Mouse (Mus musculus) kidney, embryonic 15.5 days (tissue): ENCODE data around the gene Gnai3. TPM values are rescaled to one million over a fixed set of nuclear protein-coding genes. Genes with fewer than 3 reads are reported as not detected.

Experiments used
- ATAC-seq: fragments of 200-750 bp; cut with Nextera tagmentation; replicated peaks from 2 replicates; pipeline ENCODE4 v1.8.0; 2017; ENCODE audit warnings: moderate TSS enrichment; ENCODE audit not compliant: low FRiP score
- H3K27ac ChIP-seq: fragments of 300-500 bp; sonication (generic); 2 replicates; pipeline ENCODE4 v1.5.1; 2015; ENCODE audit warnings: mild to moderate bottlenecking, inconsistent platforms
- H3K27me3 ChIP-seq: fragments of 300-500 bp; sonication (generic); 2 replicates; pipeline ENCODE4 v1.6.1; 2015; ENCODE audit warnings: inconsistent platforms
- H3K36me3 ChIP-seq: fragments of 300-500 bp; sonication (generic); 2 replicates; pipeline ENCODE4 v1.6.1; 2015; ENCODE audit warnings: inconsistent platforms
- H3K4me1 ChIP-seq: fragments of 300-500 bp; sonication (generic); 2 replicates; pipeline ENCODE4 v1.6.1; 2015; ENCODE audit warnings: inconsistent platforms
- H3K4me2 ChIP-seq: fragments of 300-500 bp; sonication (generic); 2 replicates; pipeline ENCODE4 v1.6.1; 2015; ENCODE audit warnings: moderate library complexity, mild to moderate bottlenecking, inconsistent platforms
- H3K4me3 ChIP-seq: fragments of 300-500 bp; sonication (generic); replicated peaks from 2 replicates; pipeline ENCODE4 v1.5.1; 2015; ENCODE audit warnings: mild to moderate bottlenecking, inconsistent platforms
- H3K9ac ChIP-seq: fragments of 300-500 bp; sonication (generic); 2 replicates; pipeline ENCODE4 v1.6.1; 2015; ENCODE audit warnings: mild to moderate bottlenecking, inconsistent platforms
- H3K9me3 ChIP-seq: fragments of 300-500 bp; sonication (generic); replicated peaks from 2 replicates; pipeline ENCODE4 v1.6.1; 2016; ENCODE audit warnings: inconsistent platforms
- WGBS: fragments of 180-500 bp; shearing (Covaris S2); methylation state at CpG from one replicate; pipeline ENCODE4 v1.1.7; 2015; ENCODE audit warnings: mixed read lengths; 5-methylcytosine and 5-hydroxymethylcytosine counted together
- polyA plus RNA-seq: library from polyadenylated mRNA; unstranded; fragments of >200 nt; fragmentation: Nextera tagmentation; extraction: Ambion mirVana; gene quantifications from 2 replicates; pipeline ENCODE4 v1.2.1, GENCODE M21; 2015

Gene Gnai3
- polyA plus RNA-seq = 176 TPM in 2 replicates

DNA sequence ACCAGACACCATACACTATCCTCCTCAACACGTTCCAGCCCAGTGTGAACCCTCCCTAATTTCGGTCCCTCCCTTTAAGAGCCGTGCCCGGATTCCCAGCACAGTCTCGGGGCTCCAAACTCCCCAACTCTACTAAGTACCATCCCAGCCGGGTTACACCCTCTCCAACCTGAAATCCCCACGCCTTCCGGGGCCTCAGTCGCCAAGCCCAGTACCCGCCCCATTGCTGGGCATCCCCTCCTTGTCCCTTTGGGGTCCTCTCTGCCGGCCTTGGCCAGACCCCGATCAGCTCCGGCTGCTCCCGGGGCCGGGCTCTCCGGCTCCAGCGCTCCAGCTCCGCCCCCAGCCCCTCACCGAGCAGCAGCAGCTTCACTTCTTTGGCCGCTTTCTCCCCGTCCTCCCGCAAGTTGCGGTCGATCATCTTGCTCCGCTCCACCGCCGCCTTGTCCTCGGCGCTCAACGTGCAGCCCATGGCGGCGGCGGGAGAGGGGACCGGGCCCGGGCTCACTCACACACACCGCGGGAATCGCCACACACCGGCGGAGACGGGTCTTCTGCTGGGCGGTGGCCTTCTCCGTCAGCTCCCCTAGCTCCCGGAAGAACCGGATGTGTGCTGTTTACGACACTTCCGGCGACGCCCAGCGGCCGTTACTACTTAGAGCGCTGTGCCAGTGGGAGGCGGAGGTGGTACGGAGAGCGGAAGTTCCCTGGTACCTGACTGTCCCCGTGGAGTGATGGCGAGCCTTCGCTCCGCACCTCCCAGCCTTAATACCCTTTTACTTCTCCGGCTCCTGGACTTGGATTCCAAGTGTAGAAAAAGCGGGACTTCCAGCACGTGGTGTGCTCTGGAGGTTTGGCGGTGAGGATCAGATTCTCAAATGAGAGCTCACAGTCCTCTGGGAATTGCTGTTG lies at the start of gene Gnai3:
Gene Gnai3 (minus strand): TSS at position 613 of the 912 bp plus-strand sequence.
- WGBS = under 1% methylated on average over 63 of the region's 63 CpGs
- no peaks in the 10 kb centered on the region for H3K9me3 ChIP-seq
- no peaks in the 10 kb centered on the region for H3K27me3 ChIP-seq
- peaks cover 27% of the 10 kb centered on the region for H3K4me1 ChIP-seq
- H3K9ac ChIP-seq = peak within 1 kb of the TSS; percentile 83
- peak within 1 kb of the TSS; percentile 79 for H3K4me3 ChIP-seq
- H3K27ac ChIP-seq = peak within 1 kb of the TSS; percentile 95
- peak; percentile 97 for ATAC-seq
- H3K4me2 ChIP-seq = peak within 1 kb of the TSS; percentile 85
- peaks cover 15% of the 10 kb centered on the region; the same call in 1 of the 2 replicates for H3K36me3 ChIP-seq

DNA sequence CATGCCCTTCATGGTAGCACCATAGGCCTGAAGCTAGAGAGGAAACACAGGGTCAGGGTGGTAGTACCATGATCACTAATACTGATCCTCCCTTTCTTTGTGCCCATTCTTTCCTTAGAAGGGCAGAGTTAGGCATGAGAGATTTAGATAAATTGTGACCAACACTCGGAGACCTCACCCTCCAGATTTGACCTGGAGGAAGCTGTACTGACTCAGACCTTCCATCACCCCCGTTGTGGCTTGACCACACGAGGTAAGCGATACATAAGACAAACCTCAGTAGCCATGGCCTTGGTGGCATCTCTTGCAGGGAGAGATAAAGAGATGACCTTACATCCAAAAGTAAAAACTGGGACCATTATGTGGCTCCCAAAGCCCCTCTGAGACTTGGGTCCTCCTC lies 49.3 kb upstream of the Gnai3 start:
- no peak for ATAC-seq
- H3K9me3 ChIP-seq = no peaks in the 10 kb centered on the region
- H3K4me1 ChIP-seq = peaks cover 48% of the 10 kb centered on the region
- no peak overlapping the region for H3K4me2 ChIP-seq
- peaks cover 7% of the 10 kb centered on the region for H3K36me3 ChIP-seq
- H3K27me3 ChIP-seq = no peaks in the 10 kb centered on the region
- H3K27ac ChIP-seq = peak overlapping the region; percentile 46; the same call in 1 of the 2 replicates
- H3K9ac ChIP-seq = no peak overlapping the region
- 65% methylated on average over 4 of the region's 4 CpGs for WGBS
- H3K4me3 ChIP-seq = no peak overlapping the region

DNA sequence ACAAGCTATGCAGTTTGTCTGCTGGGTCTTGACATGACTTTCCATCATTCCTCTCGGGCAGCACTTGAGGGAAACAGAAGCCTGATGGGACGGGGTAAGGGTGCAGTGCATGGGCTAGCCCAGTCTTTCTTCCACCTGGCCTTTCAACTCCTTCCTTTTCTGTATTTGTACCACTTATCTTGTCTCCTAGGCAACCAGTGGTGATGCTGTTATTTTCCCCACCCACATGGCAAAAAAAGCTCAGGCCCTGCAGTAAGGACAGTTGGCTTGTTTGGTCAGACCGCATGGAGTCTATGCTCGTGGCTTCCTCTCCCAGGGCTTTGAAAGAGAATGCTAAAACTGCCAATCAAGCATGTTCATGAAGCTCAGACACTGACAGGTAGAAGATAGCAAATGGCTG lies 47.7 kb upstream of the Gnai3 start:
- Histone ChIP-seq H3K4me1 (peaks cover 47% of the 10 kb centered on the region), H3K9ac (no peak overlapping the region)
- 63% methylated on average over 4 of the region's 4 CpGs for WGBS

DNA sequence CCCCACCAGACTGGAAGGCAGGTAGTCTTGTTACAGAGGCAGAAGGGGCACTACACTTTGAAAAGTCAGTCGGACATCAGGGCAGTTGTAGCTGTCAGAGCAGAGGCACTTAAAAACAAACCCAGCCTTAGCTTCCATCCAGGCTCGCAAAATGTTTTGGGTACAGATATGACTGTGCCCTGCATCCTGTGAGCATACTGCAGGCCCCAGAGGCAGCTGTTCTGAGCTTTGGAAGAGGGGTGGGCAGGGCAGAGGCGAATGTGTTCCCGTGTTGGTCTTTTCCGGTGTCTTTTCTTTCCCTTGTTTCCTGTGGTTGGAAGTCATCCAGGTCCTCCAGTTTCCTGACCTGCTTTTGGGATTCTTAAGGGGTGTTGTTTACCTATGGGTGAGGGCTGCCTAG lies 44.0 kb upstream of the Gnai3 start:
- Histone ChIP-seq H3K9ac (no peak overlapping the region; the same call in 1 of the 2 replicates), H3K4me1 (peaks cover 39% of the 10 kb centered on the region), H3K27me3 (peaks cover 17% of the 10 kb centered on the region), H3K9me3 (no peaks in the 10 kb centered on the region), H3K36me3 (no peaks in the 10 kb centered on the region), H3K4me3 (no peak overlapping the region), H3K4me2 (no peak overlapping the region), H3K27ac (no peak overlapping the region)
- WGBS = 52% methylated on average over 5 of the region's 5 CpGs
- no peak for ATAC-seq

More for the DNA sequence above, 47.7 kb upstream of the Gnai3 start:
- no peaks in the 10 kb centered on the region for H3K27me3 ChIP-seq
- no peak overlapping the region for H3K27ac ChIP-seq
- ATAC-seq = no peak
- H3K9me3 ChIP-seq = no peaks in the 10 kb centered on the region
- H3K36me3 ChIP-seq = no peaks in the 10 kb centered on the region; the same call in 1 of the 2 replicates
- no peak overlapping the region for H3K4me2 ChIP-seq
- no peak overlapping the region for H3K4me3 ChIP-seq

DNA sequence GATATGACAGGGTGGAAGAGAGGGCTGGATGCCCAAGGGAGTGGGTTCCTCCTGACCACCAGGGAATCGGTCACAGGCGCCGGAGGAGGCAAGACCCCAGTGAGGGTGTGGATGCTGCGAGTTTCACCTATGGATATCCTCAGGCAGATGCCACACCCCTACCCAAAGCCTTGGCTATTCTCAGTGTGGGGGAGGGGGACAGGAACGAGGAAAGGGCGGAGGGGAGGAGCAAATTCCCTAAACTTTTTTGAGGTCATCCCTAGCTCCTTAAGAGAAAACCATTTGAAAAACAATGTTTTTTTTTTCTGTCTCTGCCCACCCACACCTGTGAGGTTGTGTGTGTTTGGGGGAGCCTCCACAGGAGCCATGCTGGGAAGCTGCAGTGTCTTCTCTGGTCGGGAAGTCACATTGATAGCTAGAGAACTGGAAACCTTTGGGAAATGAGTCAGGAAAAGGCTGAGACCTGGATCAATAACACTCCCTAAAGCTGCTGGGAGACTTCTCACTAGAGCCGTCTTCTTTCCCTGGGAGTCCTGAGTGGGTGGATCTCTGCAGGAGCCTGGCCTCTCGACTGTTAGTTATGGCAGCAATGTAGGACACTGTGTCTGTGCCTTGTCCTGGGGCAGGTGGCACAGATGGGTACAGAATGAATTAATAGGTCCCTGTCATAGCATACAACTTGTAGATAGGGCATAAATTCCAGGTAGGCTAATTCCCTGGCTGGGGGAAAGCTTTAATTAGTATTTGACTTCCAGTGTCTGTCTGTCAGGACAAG lies 43.0 kb upstream of the Gnai3 start:
- Histone ChIP-seq H3K4me2 (no peak overlapping the region), H3K4me3 (no peak overlapping the region), H3K9ac (no peak overlapping the region), H3K36me3 (no peaks in the 10 kb centered on the region), H3K27me3 (peaks cover 25% of the 10 kb centered on the region), H3K27ac (no peak overlapping the region), H3K4me1 (peaks cover 33% of the 10 kb centered on the region), H3K9me3 (no peaks in the 10 kb centered on the region)
- ATAC-seq = no peak
- WGBS = 66% methylated on average over 9 of the region's 9 CpGs

DNA sequence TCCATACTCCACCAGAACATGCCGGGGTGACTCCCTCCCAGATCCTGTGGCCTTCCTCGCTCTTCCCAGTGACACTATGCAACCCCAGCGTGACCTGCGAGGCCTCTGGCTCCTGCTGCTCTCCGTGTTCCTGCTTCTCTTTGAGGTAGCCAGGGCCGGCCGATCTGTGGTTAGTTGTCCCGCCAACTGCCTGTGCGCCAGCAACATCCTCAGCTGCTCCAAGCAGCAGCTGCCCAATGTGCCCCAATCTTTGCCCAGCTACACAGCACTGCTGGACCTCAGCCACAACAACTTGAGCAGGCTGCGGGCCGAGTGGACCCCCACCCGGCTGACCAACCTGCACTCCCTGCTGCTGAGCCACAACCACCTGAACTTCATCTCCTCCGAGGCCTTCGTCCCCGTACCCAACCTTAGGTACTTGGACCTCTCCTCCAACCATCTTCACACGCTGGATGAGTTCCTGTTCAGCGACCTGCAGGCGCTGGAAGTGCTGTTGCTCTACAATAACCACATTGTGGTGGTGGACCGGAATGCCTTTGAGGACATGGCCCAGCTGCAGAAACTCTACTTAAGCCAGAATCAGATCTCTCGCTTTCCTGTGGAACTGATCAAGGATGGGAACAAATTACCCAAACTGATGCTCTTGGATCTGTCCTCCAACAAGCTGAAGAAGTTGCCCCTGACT lies 41.3 kb upstream of the Gnai3 start:
- H3K27me3 ChIP-seq = peaks cover 25% of the 10 kb centered on the region
- no peak overlapping the region for H3K27ac ChIP-seq
- H3K9me3 ChIP-seq = no peaks in the 10 kb centered on the region
- H3K4me2 ChIP-seq = peak overlapping the region; percentile 97
- peak; percentile 16 for ATAC-seq
- 58% methylated on average over 20 of the region's 20 CpGs for WGBS
- peak overlapping the region; percentile 75 for H3K4me3 ChIP-seq
- no peaks in the 10 kb centered on the region for H3K36me3 ChIP-seq
- peaks cover 33% of the 10 kb centered on the region for H3K4me1 ChIP-seq
- no peak overlapping the region for H3K9ac ChIP-seq

DNA sequence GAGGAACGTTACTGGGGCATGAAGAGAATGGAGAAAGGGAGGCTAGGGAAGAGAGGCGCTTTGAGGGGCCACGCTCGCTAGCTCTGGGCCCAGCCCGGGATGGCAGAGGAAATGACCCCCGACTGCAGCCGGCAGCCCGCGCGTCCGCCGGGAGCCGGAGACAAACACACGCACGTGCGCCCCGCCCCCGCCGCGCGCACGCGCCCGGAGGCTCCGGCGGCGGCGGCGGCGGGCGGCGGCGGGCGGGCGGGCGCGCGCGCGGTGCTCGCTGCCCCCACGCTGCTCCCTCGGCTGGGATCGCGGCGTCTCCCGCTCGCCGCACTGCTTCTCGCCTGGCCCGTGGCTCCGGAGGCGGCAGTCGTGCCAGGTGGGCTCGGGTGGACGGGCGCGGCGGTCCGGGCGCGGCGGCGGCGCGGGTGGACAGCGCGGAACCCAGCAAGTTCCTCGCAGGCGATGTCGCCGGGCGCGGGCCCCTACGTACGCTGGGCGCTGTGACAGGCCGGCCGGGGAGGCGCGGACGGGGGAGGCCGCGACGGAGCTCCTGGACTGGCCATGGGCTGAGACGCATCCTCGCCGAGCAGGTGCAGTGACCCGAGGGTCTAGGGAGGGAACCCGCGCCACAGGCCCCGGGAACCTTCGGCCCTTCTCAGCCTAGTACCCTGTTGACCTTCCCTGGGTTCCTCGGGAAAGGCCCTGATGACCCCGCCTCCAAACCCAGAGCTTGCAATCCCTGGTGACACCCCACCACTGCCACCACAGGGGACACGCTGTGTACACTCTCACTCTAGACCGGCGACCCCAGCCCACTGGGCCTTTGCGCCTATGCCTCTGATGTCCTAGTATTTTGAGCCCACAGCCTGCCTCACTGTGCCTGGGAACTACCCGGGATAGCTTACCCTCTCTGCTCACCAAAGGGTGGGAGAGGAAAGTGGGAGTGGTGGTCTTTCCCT lies 40.4 kb upstream of the Gnai3 start, which contains the start of gene Amigo1:
Gene Amigo1 (plus strand): TSS at position 238 of the 950 bp plus-strand sequence.
- Histone ChIP-seq H3K27me3 (peaks cover 25% of the 10 kb centered on the region), H3K36me3 (no peaks in the 10 kb centered on the region), H3K4me2 (peak within 1 kb of the TSS; percentile 97), H3K27ac (peak within 1 kb of the TSS; percentile 66), H3K9ac (peak within 1 kb of the TSS; percentile 73), H3K9me3 (no peaks in the 10 kb centered on the region), H3K4me1 (peaks cover 33% of the 10 kb centered on the region), H3K4me3 (peak within 1 kb of the TSS; percentile 75)
- 1% methylated on average over 99 of the region's 100 CpGs for WGBS
- ATAC-seq = peak; percentile 82

DNA sequence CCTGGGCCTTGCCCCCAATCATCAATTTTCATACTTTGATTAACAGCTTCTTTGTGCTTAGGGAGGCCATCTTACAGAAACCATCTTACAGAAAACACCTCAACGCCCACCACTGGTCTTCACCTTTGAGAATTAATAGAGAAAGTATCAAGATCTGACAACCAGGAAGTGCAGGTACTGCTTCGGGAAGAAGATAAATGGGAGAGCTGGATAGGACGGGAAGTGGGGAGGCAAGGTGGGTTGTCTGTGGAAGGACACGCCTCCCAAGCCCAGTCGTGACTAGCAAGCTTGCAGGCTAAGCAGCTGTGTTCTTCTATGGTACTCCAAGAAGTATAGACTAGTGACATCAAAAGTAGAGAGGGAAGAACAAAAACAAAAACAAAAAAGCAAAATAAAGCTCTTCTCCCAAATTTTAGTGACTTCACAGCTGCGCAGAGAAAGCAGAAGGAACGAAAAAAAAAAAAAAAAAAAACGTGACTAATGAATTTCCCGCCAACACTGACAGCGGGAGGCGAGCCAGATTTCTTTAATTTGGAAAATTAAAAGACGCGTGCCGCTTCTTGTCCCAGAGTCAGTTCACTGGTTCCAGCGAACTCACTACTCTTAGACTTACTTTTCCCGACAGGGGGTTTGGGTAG lies 39.6 kb upstream of the Gnai3 start:
- H3K4me1 ChIP-seq = peaks cover 33% of the 10 kb centered on the region
- peaks cover 25% of the 10 kb centered on the region for H3K27me3 ChIP-seq
- WGBS = 5% methylated on average over 16 of the region's 16 CpGs
- H3K4me2 ChIP-seq = peak overlapping the region; percentile 97
- no peaks in the 10 kb centered on the region for H3K9me3 ChIP-seq
- no peaks in the 10 kb centered on the region for H3K36me3 ChIP-seq
- peak overlapping the region; percentile 73 for H3K9ac ChIP-seq
- H3K4me3 ChIP-seq = peak overlapping the region; percentile 75
- H3K27ac ChIP-seq = no peak overlapping the region
- 0 out of 2 replicates have a peak, but pooled peaks have one; percentile 37 for ATAC-seq

DNA sequence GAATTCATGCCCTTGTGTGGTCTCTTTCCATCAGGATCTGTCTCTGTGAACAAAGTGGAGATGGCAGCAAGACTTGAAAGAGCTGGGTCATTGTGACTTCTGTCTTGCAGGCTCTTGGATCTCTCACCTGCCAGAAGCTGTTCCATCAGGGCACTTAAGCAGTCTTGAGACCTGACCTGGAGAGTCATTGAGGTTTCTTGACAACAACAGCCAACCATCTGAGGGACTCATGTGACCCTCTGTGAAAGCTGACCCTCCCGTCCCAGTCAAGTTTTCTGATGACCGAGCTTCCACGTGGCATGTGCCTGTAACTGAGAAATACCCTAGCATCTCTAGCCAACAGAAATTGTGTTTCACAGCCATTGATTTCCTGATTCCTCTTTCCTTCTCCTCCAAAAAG lies 38.8 kb upstream of the Gnai3 start:
- Histone ChIP-seq H3K9ac (no peak overlapping the region), H3K9me3 (no peaks in the 10 kb centered on the region), H3K27ac (no peak overlapping the region), H3K36me3 (no peaks in the 10 kb centered on the region), H3K4me2 (no peak overlapping the region), H3K4me1 (peaks cover 27% of the 10 kb centered on the region), H3K4me3 (no peak overlapping the region), H3K27me3 (peaks cover 25% of the 10 kb centered on the region)
- WGBS = 60% methylated on average over 3 of the region's 3 CpGs
- ATAC-seq = no peak

DNA sequence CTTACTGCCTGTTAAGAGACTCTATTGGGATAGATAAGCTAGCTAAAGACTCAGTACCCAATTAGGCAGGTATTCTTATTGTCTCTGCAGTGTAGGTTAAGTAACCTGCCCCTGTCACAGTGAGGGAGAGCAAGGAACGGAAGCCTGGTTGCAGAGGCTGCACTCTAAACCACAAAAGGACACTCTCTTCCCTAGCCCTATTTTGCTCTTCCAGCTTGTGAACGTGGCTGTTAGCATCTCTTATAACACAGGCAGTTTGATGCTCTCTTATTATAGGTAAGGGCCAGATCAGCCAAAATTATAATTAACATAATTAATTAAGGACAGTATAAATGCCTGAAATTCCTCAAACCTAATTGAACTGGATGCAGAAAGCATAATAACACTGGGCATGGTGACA lies 34.6 kb upstream of the Gnai3 start:
- H3K9me3 ChIP-seq = no peaks in the 10 kb centered on the region
- peaks cover 3% of the 10 kb centered on the region; the same call in 1 of the 2 replicates for H3K4me1 ChIP-seq
- ATAC-seq = no peak
- H3K36me3 ChIP-seq = no peaks in the 10 kb centered on the region
- no peak overlapping the region for H3K4me3 ChIP-seq
- no peak overlapping the region for H3K9ac ChIP-seq
- 54% methylated on average over 2 of the region's 2 CpGs for WGBS
- peaks cover 9% of the 10 kb centered on the region for H3K27me3 ChIP-seq
- H3K4me2 ChIP-seq = no peak overlapping the region
- no peak overlapping the region for H3K27ac ChIP-seq
